Mouse (Mus musculus): ENCODE measurements around the gene Gorasp2. TPM values are rescaled to one million over a fixed set of nuclear protein-coding genes. Genes with fewer than 3 reads are reported as not detected.
A peak's percentile ranks its signal among the peaks of the same experiment; 100 is the strongest.

Gorasp2 gene
- polyA plus RNA-seq (2016; fragmentation: Nextera tagmentation; extraction: Ambion mirVana) = 151 and 159 TPM in 2 replicates

GRCm38 (mm10) chr2:70660887-70661714 lies at the start of gene Gorasp2:
Gene Gorasp2 (plus strand): TSS chr2:70661576.
- Histone ChIP-seq H3K4me1 (peaks cover 23% of the 10 kb centered on the region), H3K27ac (replicated peaks) (peak within 1 kb of the TSS; percentile 93), H3K9me3 (replicated peaks) (no peaks in the 10 kb centered on the region), H3K36me3 (peaks cover 13% of the 10 kb centered on the region), H3K27me3 (ENCODE audit: low read depth, poor library complexity, severe bottlenecking) (no peaks in the 10 kb centered on the region), H3K4me3 (peak within 1 kb of the TSS; percentile 92)
- peak; percentile 93 for DNase-seq (ENCODE audit: low spot score)
- 1% methylated on average over 64 of the region's 64 CpGs for WGBS

GRCm38 (mm10) chr2:70614745-70615351 lies 46.5 kb upstream of the Gorasp2 start:
- H3K27ac ChIP-seq (replicated peaks) = no peak overlapping the region
- DNase-seq (ENCODE audit: low spot score) = no peak
- no peak overlapping the region for H3K4me3 ChIP-seq
- H3K4me1 ChIP-seq = no peaks in the 10 kb centered on the region
- peaks cover 2% of the 10 kb centered on the region; the same call in 1 of the 2 replicates for H3K9me3 ChIP-seq (replicated peaks)
- no peaks in the 10 kb centered on the region for H3K36me3 ChIP-seq
- WGBS = 87% methylated on average over 7 of the region's 7 CpGs
- no peaks in the 10 kb centered on the region for H3K27me3 ChIP-seq (ENCODE audit: low read depth, poor library complexity, severe bottlenecking)

GRCm38 (mm10) chr2:70616076-70616475 lies 45.3 kb upstream of the Gorasp2 start:
- H3K4me1 ChIP-seq = no peaks in the 10 kb centered on the region
- H3K27me3 ChIP-seq (ENCODE audit: low read depth, poor library complexity, severe bottlenecking) = no peaks in the 10 kb centered on the region
- WGBS = 82% methylated on average over 2 of the region's 2 CpGs
- H3K9me3 ChIP-seq (replicated peaks) = peaks cover 2% of the 10 kb centered on the region; the same call in 1 of the 2 replicates
- no peak for DNase-seq (ENCODE audit: low spot score)
- no peak overlapping the region for H3K27ac ChIP-seq (replicated peaks)
- no peaks in the 10 kb centered on the region for H3K36me3 ChIP-seq
- H3K4me3 ChIP-seq = no peak overlapping the region

- no peak for DNase-seq (ENCODE audit: low spot score)
- H3K9me3 ChIP-seq (replicated peaks) = peaks cover 2% of the 10 kb centered on the region; the same call in 1 of the 2 replicates
- H3K27ac ChIP-seq (replicated peaks) = no peak overlapping the region
- H3K27me3 ChIP-seq (ENCODE audit: low read depth, poor library complexity, severe bottlenecking) = no peaks in the 10 kb centered on the region
- H3K4me1 ChIP-seq = no peaks in the 10 kb centered on the region
- no peak overlapping the region for H3K4me3 ChIP-seq
- WGBS = 78% methylated on average over 3 of the region's 3 CpGs
- no peaks in the 10 kb centered on the region for H3K36me3 ChIP-seq
Measured at GRCm38 (mm10) chr2:70616617-70617016, 44.8 kb upstream of the Gorasp2 start.

GRCm38 (mm10) chr2:70619232-70619835 lies 42.0 kb upstream of the Gorasp2 start:
- no peak for DNase-seq (ENCODE audit: low spot score)

GRCm38 (mm10) chr2:70620225-70620624 lies 41.2 kb upstream of the Gorasp2 start:
- Histone ChIP-seq H3K27ac (replicated peaks) (peak overlapping the region; percentile 43), H3K4me3 (no peak overlapping the region), H3K27me3 (ENCODE audit: low read depth, poor library complexity, severe bottlenecking) (no peaks in the 10 kb centered on the region), H3K4me1 (no peaks in the 10 kb centered on the region), H3K9me3 (replicated peaks) (no peaks in the 10 kb centered on the region), H3K36me3 (no peaks in the 10 kb centered on the region)
- WGBS = 18% methylated on average over 6 of the region's 6 CpGs
- peak; percentile 61 for DNase-seq (ENCODE audit: low spot score)

More at GRCm38 (mm10) chr2:70619232-70619835, 42.0 kb upstream of the Gorasp2 start:
- Histone ChIP-seq H3K9me3 (replicated peaks) (no peaks in the 10 kb centered on the region), H3K4me1 (no peaks in the 10 kb centered on the region), H3K36me3 (no peaks in the 10 kb centered on the region), H3K27ac (replicated peaks) (no peak overlapping the region), H3K27me3 (ENCODE audit: low read depth, poor library complexity, severe bottlenecking) (no peaks in the 10 kb centered on the region), H3K4me3 (no peak overlapping the region)
- WGBS = 87% methylated on average over 6 of the region's 6 CpGs

- Histone ChIP-seq H3K4me1 (no peaks in the 10 kb centered on the region), H3K27me3 (ENCODE audit: low read depth, poor library complexity, severe bottlenecking) (no peaks in the 10 kb centered on the region), H3K27ac (replicated peaks) (no peak overlapping the region), H3K9me3 (replicated peaks) (no peaks in the 10 kb centered on the region), H3K36me3 (no peaks in the 10 kb centered on the region), H3K4me3 (no peak overlapping the region)
- DNase-seq (ENCODE audit: low spot score) = no peak
- 69% methylated on average over 4 of the region's 4 CpGs for WGBS
Measured at GRCm38 (mm10) chr2:70622244-70622643, 39.1 kb upstream of the Gorasp2 start.

GRCm38 (mm10) chr2:70625761-70626160 lies 35.6 kb upstream of the Gorasp2 start:
- H3K27me3 ChIP-seq (ENCODE audit: low read depth, poor library complexity, severe bottlenecking) = no peaks in the 10 kb centered on the region
- 81% methylated on average over 7 of the region's 7 CpGs for WGBS
- DNase-seq (ENCODE audit: low spot score) = no peak
- no peak overlapping the region for H3K27ac ChIP-seq (replicated peaks)
- no peak overlapping the region for H3K4me3 ChIP-seq
- H3K4me1 ChIP-seq = peaks cover 11% of the 10 kb centered on the region
- H3K36me3 ChIP-seq = no peaks in the 10 kb centered on the region
- no peaks in the 10 kb centered on the region for H3K9me3 ChIP-seq (replicated peaks)

- peaks cover 11% of the 10 kb centered on the region for H3K4me1 ChIP-seq
- no peak overlapping the region for H3K27ac ChIP-seq (replicated peaks)
- DNase-seq (ENCODE audit: low spot score) = no peak
- H3K9me3 ChIP-seq (replicated peaks) = no peaks in the 10 kb centered on the region
- 93% methylated on average over 12 of the region's 12 CpGs for WGBS
- no peaks in the 10 kb centered on the region for H3K36me3 ChIP-seq
- no peaks in the 10 kb centered on the region for H3K27me3 ChIP-seq (ENCODE audit: low read depth, poor library complexity, severe bottlenecking)
- no peak overlapping the region for H3K4me3 ChIP-seq
Measured at GRCm38 (mm10) chr2:70628397-70628796, 33.0 kb upstream of the Gorasp2 start.

- Histone ChIP-seq H3K4me1 (peaks cover 11% of the 10 kb centered on the region), H3K9me3 (replicated peaks) (no peaks in the 10 kb centered on the region), H3K4me3 (peak overlapping the region; percentile 26; the same call in 1 of the 2 replicates), H3K27ac (replicated peaks) (no peak overlapping the region), H3K27me3 (ENCODE audit: low read depth, poor library complexity, severe bottlenecking) (no peaks in the 10 kb centered on the region), H3K36me3 (no peaks in the 10 kb centered on the region)
- WGBS = 28% methylated on average over 10 of the region's 10 CpGs
- peak; percentile 25 for DNase-seq (ENCODE audit: low spot score)
Measured at GRCm38 (mm10) chr2:70629339-70629761, 32.0 kb upstream of the Gorasp2 start.

- no peak overlapping the region for H3K27ac ChIP-seq (replicated peaks)
- DNase-seq (ENCODE audit: low spot score) = no peak
- 75% methylated on average over 3 of the region's 3 CpGs for WGBS
- no peaks in the 10 kb centered on the region for H3K9me3 ChIP-seq (replicated peaks)
- H3K27me3 ChIP-seq (ENCODE audit: low read depth, poor library complexity, severe bottlenecking) = no peaks in the 10 kb centered on the region
- H3K4me3 ChIP-seq = no peak overlapping the region
- H3K36me3 ChIP-seq = no peaks in the 10 kb centered on the region
- peaks cover 11% of the 10 kb centered on the region for H3K4me1 ChIP-seq
Measured at GRCm38 (mm10) chr2:70629921-70630320, 31.5 kb upstream of the Gorasp2 start.

- Histone ChIP-seq H3K4me1 (peaks cover 11% of the 10 kb centered on the region), H3K9me3 (replicated peaks) (no peaks in the 10 kb centered on the region), H3K36me3 (no peaks in the 10 kb centered on the region), H3K27me3 (ENCODE audit: low read depth, poor library complexity, severe bottlenecking) (no peaks in the 10 kb centered on the region), H3K4me3 (no peak overlapping the region), H3K27ac (replicated peaks) (no peak overlapping the region)
- WGBS = 86% methylated on average over 1 of the region's 1 CpGs
- DNase-seq (ENCODE audit: low spot score) = no peak
Measured at GRCm38 (mm10) chr2:70631321-70631720, 30.1 kb upstream of the Gorasp2 start.

Measured in midbrain, embryonic 10.5 days (tissue).